Mouse (Mus musculus) B cell, adult (primary cell): ENCODE data around the gene Btn2a2. TPM values are rescaled to one million over a fixed set of nuclear protein-coding genes. Genes with fewer than 3 reads are reported as not detected.

Experiments
- total RNA-seq: library from RNA; stranded (reverse); gene quantifications from 4 replicates; pipeline ENCODE4 v1.2.4, GENCODE M21; 2023; ENCODE audit not compliant: inconsistent age

Btn2a2 gene
- total RNA-seq = 0.61 to 1.7 TPM (median 1.6 TPM) in 3 of 4 replicates, not detected in the other

GRCm38 (mm10) chr13:23488400-23489322 lies at the start of gene Btn2a2:
Btn2a2 (minus strand) TSS chr13:23488857.

GRCm38 (mm10) chr13:23535137-23536075 lies 46.7 kb upstream of the Btn2a2 start, which contains the start of gene Hist1h3g:
Hist1h3g (plus strand) TSS chr13:23535422.

GRCm38 (mm10) chr13:23533560-23534367 lies 45.1 kb upstream of the Btn2a2 start, which contains the start of gene Hist1h2af:
Hist1h2af (plus strand) TSS chr13:23533906.

GRCm38 (mm10) chr13:23530901-23531875 lies 42.5 kb upstream of the Btn2a2 start, which contains the start of gene Hist1h4h:
Hist1h4h (plus strand) TSS chr13:23531050.

GRCm38 (mm10) chr13:23465600-23466109 lies 23.0 kb downstream of the Btn2a2 start, which contains the start of gene Btn1a1:
Btn1a1 (minus strand) TSS chr13:23465901.

Other genes with a start within 250 kb of the Btn2a2 start
- not detected in 4 replicates for gene Vmn1r223, start 241.7 kb downstream of the Btn2a2 start, total RNA-seq
- gene Zfp322a, start 119.6 kb downstream of the Btn2a2 start, total RNA-seq = 16.9 to 17.9 TPM (median 17.5 TPM) in 4 replicates
- gene Abt1, start 65.0 kb downstream of the Btn2a2 start, total RNA-seq = 17.4 to 19.6 TPM (median 18.5 TPM) in 4 replicates
- not detected in 4 replicates for gene Btn1a1, start 23.0 kb downstream of the Btn2a2 start, total RNA-seq
- 380 to 493 TPM (median 419 TPM) in 4 replicates for gene Hist1h4h, start 42.2 kb upstream of the Btn2a2 start, total RNA-seq
- 18.4 to 42.2 TPM (median 32.0 TPM) in 4 replicates for gene Hist1h2af, start 45.0 kb upstream of the Btn2a2 start, total RNA-seq
- gene Hist1h3g, start 46.6 kb upstream of the Btn2a2 start, total RNA-seq = 5.1 to 15.0 TPM (median 8.0 TPM) in 4 replicates
- gene Hist1h2bh, start 54.5 kb upstream of the Btn2a2 start, total RNA-seq = 11.3 to 16.6 TPM (median 13.7 TPM) in 4 replicates
- gene Hist1h3f, start 55.2 kb upstream of the Btn2a2 start, total RNA-seq = 123 to 144 TPM (median 124 TPM) in 4 replicates
- 90.4 to 98.1 TPM (median 92.8 TPM) in 4 replicates for gene Hist1h4f, start 62.8 kb upstream of the Btn2a2 start, total RNA-seq
- gene Hist1h1d, start 64.4 kb upstream of the Btn2a2 start, total RNA-seq = 25.4 to 29.9 TPM (median 27.1 TPM) in 4 replicates
- 304 to 393 TPM (median 327 TPM) in 4 replicates for gene Hist1h3e, start 73.5 kb upstream of the Btn2a2 start, total RNA-seq
- gene Hist1h2ae, start 82.4 kb upstream of the Btn2a2 start, total RNA-seq = 14.4 to 36.0 TPM (median 25.7 TPM) in 4 replicates
- 482 to 521 TPM (median 495 TPM) in 4 replicates for gene Hist1h2bg, start 82.5 kb upstream of the Btn2a2 start, total RNA-seq
- 216 to 268 TPM (median 252 TPM) in 4 replicates for gene Hist1h2bf, start 85.3 kb upstream of the Btn2a2 start, total RNA-seq
- 41.9 to 71.0 TPM (median 49.4 TPM) in 4 replicates for gene Hist1h2ad, start 85.5 kb upstream of the Btn2a2 start, total RNA-seq
- gene Hist1h3d, start 86.9 kb upstream of the Btn2a2 start, total RNA-seq = 32.2 to 49.8 TPM (median 35.5 TPM) in 4 replicates
- 154 to 204 TPM (median 177 TPM) in 4 replicates for gene Hist1h4d, start 92.7 kb upstream of the Btn2a2 start, total RNA-seq
- 30.3 to 38.2 TPM (median 33.1 TPM) in 4 replicates for gene Hist1h2be, start 132.3 kb upstream of the Btn2a2 start, total RNA-seq
- gene Hist1h1e, start 133.7 kb upstream of the Btn2a2 start, total RNA-seq = 319 to 416 TPM (median 354 TPM) in 4 replicates
- gene Hist1h2ac, start 195.1 kb upstream of the Btn2a2 start, total RNA-seq = 10.0 to 14.4 TPM (median 11.1 TPM) in 4 replicates
- gene Hist1h2bc, start 195.3 kb upstream of the Btn2a2 start, total RNA-seq = 19.7 to 31.0 TPM (median 21.7 TPM) in 4 replicates
- 0.77 to 1.4 TPM (median 1.1 TPM) in 3 of 4 replicates, not detected in the other for gene Hist1h1t, start 207.0 kb upstream of the Btn2a2 start, total RNA-seq
- 186 to 254 TPM (median 213 TPM) in 4 replicates for gene Hist1h4c, start 209.6 kb upstream of the Btn2a2 start, total RNA-seq
- 0.69 to 2.2 TPM (median 1.4 TPM) in 4 replicates for gene Hfe, start 222.0 kb upstream of the Btn2a2 start, total RNA-seq
- gene Hist1h1c, start 250.0 kb upstream of the Btn2a2 start, total RNA-seq = 908 to 1,217 TPM (median 961 TPM) in 4 replicates